Mouse (Mus musculus) ovary, adult 10 weeks (tissue): Measurements from ENCODE around the gene Olfr860. TPM values are rescaled to one million over a fixed set of nuclear protein-coding genes. Genes with fewer than 3 reads are reported as not detected.

Experiments
- polyA plus RNA-seq: library from polyadenylated mRNA; stranded (reverse); fragments of 350-450 nt; fragmentation: Illumina TruSeq; extraction: RNeasy Lipid Tissue Mini Kit (QIAGEN cat#74804); gene quantifications from one replicate; pipeline ENCODE4 v1.2.3, GENCODE M21; 2014

The Olfr860 gene
- not detected for polyA plus RNA-seq

DNA sequence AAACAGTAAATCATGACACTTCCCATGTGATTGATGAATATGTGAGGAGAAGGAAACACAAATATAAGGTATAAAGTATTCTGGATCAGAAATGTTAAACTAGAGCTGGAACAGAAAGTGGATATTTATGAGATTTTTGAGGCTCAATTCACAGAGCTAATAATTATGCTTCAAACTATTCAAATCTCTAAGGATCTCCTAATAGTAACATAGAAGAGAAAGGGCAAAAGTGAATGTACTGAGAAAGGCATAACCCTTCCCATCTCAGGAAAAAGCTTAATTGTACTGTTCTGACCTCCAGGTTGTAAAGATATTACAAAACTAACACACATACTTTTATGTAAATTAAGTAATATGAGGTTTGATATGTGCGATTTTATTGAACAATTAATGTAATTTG, at the start of gene Olfr860:
TSS of gene Olfr860 (minus strand) at position 101 of the 400 bp plus-strand sequence.

DNA sequence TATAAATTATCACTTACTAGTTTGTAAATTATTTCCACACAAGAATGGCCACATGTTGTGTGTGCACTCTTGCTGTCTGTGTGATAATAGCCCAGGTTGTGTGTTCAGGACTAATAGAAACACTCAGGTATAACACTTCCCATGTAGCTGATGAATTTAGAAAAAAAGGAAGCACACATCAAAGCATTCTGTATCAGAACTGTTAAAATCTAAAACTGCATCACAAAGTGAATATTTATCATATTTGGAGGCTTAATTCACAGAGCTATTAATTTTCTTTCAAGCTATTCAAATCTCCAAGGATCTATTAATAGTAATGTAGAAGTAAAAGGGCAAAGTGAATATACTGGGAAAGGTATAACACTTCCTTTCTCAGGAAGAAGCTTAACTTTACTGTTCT, 38.4 kb upstream of the Olfr860 start, which contains the start of gene Olfr862:
TSS of gene Olfr862 (minus strand) at position 101 of the 400 bp plus-strand sequence.

DNA sequence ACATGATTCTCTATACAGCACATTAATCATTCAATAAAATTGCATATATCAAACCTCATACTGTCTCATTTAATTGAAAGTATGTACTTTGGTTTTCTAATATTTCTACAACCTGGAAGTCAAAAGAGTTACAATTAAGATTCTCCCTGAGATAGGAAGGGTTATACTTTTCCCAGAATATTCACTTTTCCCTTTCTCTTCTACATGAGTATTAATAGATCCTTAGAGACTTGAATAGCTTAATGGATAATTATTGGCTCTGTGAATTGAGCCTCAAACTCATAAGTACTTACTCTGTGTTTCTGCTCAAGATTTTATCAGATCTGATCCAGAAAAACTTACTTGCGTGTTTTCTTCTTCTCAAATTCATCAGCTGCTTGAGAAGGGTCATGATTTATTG, 44.9 kb downstream of the Olfr860 start, which contains the start of gene Olfr859:
TSS of gene Olfr859 (plus strand) at position 301 of the 400 bp plus-strand sequence.

Other genes with a start within 250 kb of the Olfr860 start
- gene Zfp317, start 227.6 kb downstream of the Olfr860 start, polyA plus RNA-seq, result 56.7 TPM
- gene Olfr857, start 140.3 kb downstream of the Olfr860 start, polyA plus RNA-seq, result not detected
- gene Olfr58, start 69.5 kb downstream of the Olfr860 start, polyA plus RNA-seq, result not detected
- gene Olfr859, start 44.8 kb downstream of the Olfr860 start, polyA plus RNA-seq, result not detected
- not detected for gene Olfr862, start 38.3 kb upstream of the Olfr860 start, polyA plus RNA-seq
- gene Olfr77, start 67.1 kb upstream of the Olfr860 start, polyA plus RNA-seq, result not detected
- gene Olfr866, start 178.3 kb upstream of the Olfr860 start, polyA plus RNA-seq, result not detected
- not detected for gene Olfr867, start 207.8 kb upstream of the Olfr860 start, polyA plus RNA-seq
- not detected for gene Olfr868, start 248.9 kb upstream of the Olfr860 start, polyA plus RNA-seq